Mouse (Mus musculus) kidney, adult 2 months (tissue): ENCODE measurements at regions not wholly inside any gene's neighbourhood (a gene's known extent, or its start where the extent isn't known, plus 50 kb on each side); places are given as distances from the start of the nearest gene placed in this dataset.

Source experiments
- DNase-seq: peaks from one replicate; pipeline ENCODE4 v3.0.0; 2021
- H3K27ac ChIP-seq: fragments of 200-500 bp; 2 replicates; pipeline ENCODE4 v1.5.1; 2012; ENCODE audit warnings: low read depth, low read length, control low read depth, inconsistent platforms; ENCODE audit not compliant: insufficient read depth
- H3K27me3 ChIP-seq: fragments of 200-500 bp; replicated peaks from 2 replicates; pipeline ENCODE4 v1.6.1; 2012; ENCODE audit warnings: mild to moderate bottlenecking, moderate library complexity, low read length, inconsistent platforms; ENCODE audit not compliant: control insufficient read depth, insufficient read depth
- H3K36me3 ChIP-seq: fragments of 200-500 bp; 2 replicates; pipeline ENCODE4 v1.6.1; 2012; ENCODE audit warnings: mild to moderate bottlenecking, moderate library complexity, low read length, inconsistent platforms; ENCODE audit not compliant: control insufficient read depth, insufficient read depth
- H3K4me1 ChIP-seq: fragments of 200-500 bp; 2 replicates; pipeline ENCODE4 v1.6.1; 2011; ENCODE audit warnings: low read length; ENCODE audit not compliant: control insufficient read depth, insufficient read depth
- H3K4me3 ChIP-seq: fragments of 200-500 bp; 2 replicates; pipeline ENCODE4 v1.5.1; 2011; ENCODE audit warnings: mild to moderate bottlenecking, low read depth, low read length, control low read depth; ENCODE audit not compliant: insufficient read depth
- CTCF ChIP-seq: fragments of 200-500 bp; conservative IDR thresholded peaks from 2 replicates; pipeline ENCODE4 v1.5.1; 2011; ENCODE audit warnings: low read depth, mild to moderate bottlenecking, control low read depth, low read length, moderate library complexity, mixed read lengths; ENCODE audit not compliant: insufficient read depth, insufficient read length
- POLR2A ChIP-seq: fragments of 200-500 bp; IDR thresholded peaks from one replicate; pipeline ENCODE4 v1.6.1; 2011; ENCODE audit warnings: low read depth, low read length, control low read depth
- WGBS: fragments of 180-500 bp; shearing (Covaris S2); methylation state at CpG from one replicate; pipeline ENCODE4 v1.1.7; 2018; 5-methylcytosine and 5-hydroxymethylcytosine counted together

GRCm38 (mm10) chr15:37127170-37127569, 119.6 kb upstream of the Zfp706 start:
- H3K36me3 ChIP-seq = no peaks in the 10 kb centered on the region
- TF ChIP-seq CTCF (no peak), POLR2A (no peak)
- no peaks in the 10 kb centered on the region for H3K27me3 ChIP-seq
- DNase-seq = no peak
- no peak overlapping the region for H3K4me3 ChIP-seq
- WGBS = 84% methylated on average over 4 of the region's 4 CpGs
- no peaks in the 10 kb centered on the region for H3K4me1 ChIP-seq
- no peak overlapping the region for H3K27ac ChIP-seq

- no peak for DNase-seq
- 82% methylated on average over 4 of the region's 4 CpGs for WGBS
- Histone ChIP-seq H3K27ac (no peak overlapping the region), H3K36me3 (no peaks in the 10 kb centered on the region), H3K4me1 (no peaks in the 10 kb centered on the region), H3K27me3 (no peaks in the 10 kb centered on the region), H3K4me3 (no peak overlapping the region)
- no peak for TF ChIP-seq POLR2A
- TF ChIP-seq CTCF = no peak
These were observed 118.2 kb upstream of the Zfp706 start for GRCm38 (mm10) chr15:37125823-37126222.

GRCm38 (mm10) chr15:37124951-37125350, 117.4 kb upstream of the Zfp706 start:
- no peaks in the 10 kb centered on the region for H3K27me3 ChIP-seq
- TF ChIP-seq POLR2A (no peak), CTCF (no peak)
- H3K4me1 ChIP-seq = no peaks in the 10 kb centered on the region
- DNase-seq = no peak
- 77% methylated on average over 2 of the region's 2 CpGs for WGBS
- H3K4me3 ChIP-seq = no peak overlapping the region
- no peak overlapping the region for H3K27ac ChIP-seq
- no peaks in the 10 kb centered on the region for H3K36me3 ChIP-seq

GRCm38 (mm10) chr15:37124299-37124698, 116.7 kb upstream of the Zfp706 start:
- H3K27ac ChIP-seq = no peak overlapping the region
- WGBS = 57% methylated on average over 7 of the region's 7 CpGs
- H3K4me1 ChIP-seq = no peaks in the 10 kb centered on the region
- H3K4me3 ChIP-seq = no peak overlapping the region
- no peaks in the 10 kb centered on the region for H3K36me3 ChIP-seq
- no peaks in the 10 kb centered on the region for H3K27me3 ChIP-seq
- no peak for DNase-seq
- TF ChIP-seq POLR2A (no peak), CTCF (no peak)

GRCm38 (mm10) chr15:37120381-37120780, 112.8 kb upstream of the Zfp706 start:
- H3K27me3 ChIP-seq = no peaks in the 10 kb centered on the region
- H3K4me3 ChIP-seq = no peak overlapping the region
- peak; percentile 99 for TF ChIP-seq CTCF
- no peak for TF ChIP-seq POLR2A
- no peaks in the 10 kb centered on the region for H3K4me1 ChIP-seq
- WGBS = 8% methylated on average over 6 of the region's 6 CpGs
- H3K27ac ChIP-seq = no peak overlapping the region
- no peaks in the 10 kb centered on the region for H3K36me3 ChIP-seq
- peak; percentile 89 for DNase-seq

GRCm38 (mm10) chr15:37114119-37114518, 106.5 kb upstream of the Zfp706 start:
- H3K36me3 ChIP-seq = no peaks in the 10 kb centered on the region
- H3K27ac ChIP-seq = no peak overlapping the region
- no peaks in the 10 kb centered on the region for H3K4me1 ChIP-seq
- H3K27me3 ChIP-seq = no peaks in the 10 kb centered on the region
- peak; percentile 68 for DNase-seq
- 13% methylated on average over 8 of the region's 8 CpGs for WGBS
- no peak overlapping the region for H3K4me3 ChIP-seq
- TF ChIP-seq CTCF = peak; percentile 70
- no peak for TF ChIP-seq POLR2A

GRCm38 (mm10) chr15:37110462-37110861, 102.9 kb upstream of the Zfp706 start:
- TF ChIP-seq CTCF (no peak), POLR2A (no peak)
- no peak overlapping the region for H3K27ac ChIP-seq
- H3K36me3 ChIP-seq = no peaks in the 10 kb centered on the region
- DNase-seq = no peak
- no peaks in the 10 kb centered on the region for H3K27me3 ChIP-seq
- no peaks in the 10 kb centered on the region for H3K4me1 ChIP-seq
- WGBS = 95% methylated on average over 14 of the region's 14 CpGs
- H3K4me3 ChIP-seq = no peak overlapping the region

GRCm38 (mm10) chr15:37102035-37102555, 94.5 kb upstream of the Zfp706 start:
- Histone ChIP-seq H3K36me3 (no peaks in the 10 kb centered on the region), H3K27me3 (no peaks in the 10 kb centered on the region), H3K4me3 (no peak overlapping the region), H3K27ac (no peak overlapping the region), H3K4me1 (peaks cover 8% of the 10 kb centered on the region; the same call in 1 of the 2 replicates)
- peak; percentile 63 for DNase-seq
- peak; percentile 59 for TF ChIP-seq CTCF
- no peak for TF ChIP-seq POLR2A
- 56% methylated on average over 2 of the region's 2 CpGs for WGBS
